Mouse (Mus musculus): ENCODE results near the gene Nipsnap3b.

The Nipsnap3b gene

GRCm38 (mm10) chr4:53011732-53012361 lies at the start of gene Nipsnap3b:
TSS of gene Nipsnap3b (plus strand) at chr4:53011880.
- DNase-seq = peak; percentile 86 to 89

GRCm38 (mm10) chr4:52964247-52964646 lies 47.4 kb upstream of the Nipsnap3b start, which contains the start of gene Olfr270:
TSS of gene Olfr270 (plus strand) at chr4:52964547.
- DNase-seq = no peak

GRCm38 (mm10) chr4:52985216-52985615 lies 26.5 kb upstream of the Nipsnap3b start:
- no peak for DNase-seq

GRCm38 (mm10) chr4:52986266-52986665 lies 25.4 kb upstream of the Nipsnap3b start:
- no peak for DNase-seq

- DNase-seq = no peak
Measured at GRCm38 (mm10) chr4:52989248-52989647, 22.4 kb upstream of the Nipsnap3b start, which contains the start of gene Nipsnap3a. TSS of gene Nipsnap3a (plus strand) at chr4:52989272.

DNA sequence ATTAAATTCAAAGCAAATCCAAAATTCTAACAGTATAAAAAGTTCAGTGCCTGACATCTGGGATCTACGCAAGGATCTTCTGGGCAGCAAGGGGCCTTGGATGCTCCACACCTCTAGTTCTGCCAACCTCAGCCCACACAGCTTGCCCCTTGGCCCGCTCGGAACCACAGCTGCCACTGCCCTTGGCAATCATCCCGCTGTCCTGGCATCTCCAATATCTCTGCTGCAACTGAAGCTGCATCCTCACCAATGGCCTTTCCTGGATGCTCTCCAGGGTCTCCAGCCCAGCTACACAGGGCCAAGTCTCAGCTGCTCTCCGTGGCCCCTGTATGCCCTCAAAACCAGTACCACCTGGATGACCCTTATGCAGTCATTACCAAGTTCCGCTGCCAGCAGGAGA lies 12.2 kb upstream of the Nipsnap3b start:
- DNase-seq = no peak

- DNase-seq = no peak
Measured at GRCm38 (mm10) chr4:53000154-53000553, 11.5 kb upstream of the Nipsnap3b start.

DNA sequence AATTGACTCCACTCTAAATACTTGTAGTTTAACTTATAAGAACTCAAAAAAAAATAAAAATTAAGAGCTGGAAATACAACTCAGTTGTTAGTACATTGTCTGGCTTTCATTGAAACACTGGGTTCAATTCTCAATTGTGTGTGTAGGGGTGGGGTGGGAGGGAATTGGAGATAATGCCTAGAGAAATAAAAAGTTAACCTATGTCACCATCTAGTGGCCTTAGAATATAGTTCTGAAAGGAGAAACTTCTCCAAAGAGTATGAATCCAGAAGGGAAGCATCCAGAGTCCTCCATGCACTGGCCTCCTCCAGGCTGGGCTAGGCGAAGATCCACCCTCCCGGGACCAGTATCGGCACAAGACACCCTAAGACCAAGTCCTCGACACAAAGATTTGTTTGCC lies 2.5 kb upstream of the Nipsnap3b start:
- DNase-seq = no peak

DNA sequence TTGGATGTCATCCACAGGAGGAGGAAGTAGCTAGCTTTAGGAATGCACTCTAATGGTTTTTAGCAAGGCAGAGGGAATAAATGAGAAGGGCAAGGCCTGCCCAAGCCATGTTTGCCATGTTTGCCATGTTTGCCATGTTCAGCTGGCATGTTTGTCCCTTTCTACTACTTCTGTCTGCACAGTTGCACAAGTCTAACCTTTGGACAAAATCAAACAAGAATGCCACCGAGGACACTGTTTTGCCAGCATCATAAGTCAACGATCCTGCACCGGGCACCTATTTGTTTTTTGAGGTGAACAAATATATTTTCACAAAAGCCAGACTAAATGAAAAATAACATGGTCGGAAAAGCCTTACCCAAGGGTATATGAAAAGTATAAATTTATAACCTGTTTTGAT lies 1.8 kb upstream of the Nipsnap3b start:
- DNase-seq = no peak

DNA sequence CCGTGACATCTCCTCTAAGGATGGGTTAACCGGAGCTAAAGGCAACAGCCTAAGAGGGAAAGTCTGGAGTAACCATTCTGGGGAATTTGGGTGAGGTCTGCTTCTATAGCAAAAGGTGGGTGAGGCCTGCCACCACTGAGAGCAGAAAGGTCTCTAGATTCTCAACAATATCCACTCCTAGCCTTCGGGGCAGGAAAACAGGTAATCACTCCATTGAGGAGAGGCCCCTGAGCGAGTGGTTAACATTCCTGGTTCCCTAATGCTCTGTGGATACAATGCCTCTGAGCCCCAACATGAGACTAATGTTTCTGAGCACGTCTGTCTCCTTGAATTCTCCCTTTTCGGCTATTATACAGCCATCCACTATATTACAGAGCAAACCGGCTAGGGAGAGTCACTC lies 2.7 kb downstream of the Nipsnap3b start:
- no peak for DNase-seq

GRCm38 (mm10) chr4:53015024-53015423 lies 3.3 kb downstream of the Nipsnap3b start:
- DNase-seq = no peak

GRCm38 (mm10) chr4:53018392-53018791 lies 6.7 kb downstream of the Nipsnap3b start:
- DNase-seq = no peak

DNA sequence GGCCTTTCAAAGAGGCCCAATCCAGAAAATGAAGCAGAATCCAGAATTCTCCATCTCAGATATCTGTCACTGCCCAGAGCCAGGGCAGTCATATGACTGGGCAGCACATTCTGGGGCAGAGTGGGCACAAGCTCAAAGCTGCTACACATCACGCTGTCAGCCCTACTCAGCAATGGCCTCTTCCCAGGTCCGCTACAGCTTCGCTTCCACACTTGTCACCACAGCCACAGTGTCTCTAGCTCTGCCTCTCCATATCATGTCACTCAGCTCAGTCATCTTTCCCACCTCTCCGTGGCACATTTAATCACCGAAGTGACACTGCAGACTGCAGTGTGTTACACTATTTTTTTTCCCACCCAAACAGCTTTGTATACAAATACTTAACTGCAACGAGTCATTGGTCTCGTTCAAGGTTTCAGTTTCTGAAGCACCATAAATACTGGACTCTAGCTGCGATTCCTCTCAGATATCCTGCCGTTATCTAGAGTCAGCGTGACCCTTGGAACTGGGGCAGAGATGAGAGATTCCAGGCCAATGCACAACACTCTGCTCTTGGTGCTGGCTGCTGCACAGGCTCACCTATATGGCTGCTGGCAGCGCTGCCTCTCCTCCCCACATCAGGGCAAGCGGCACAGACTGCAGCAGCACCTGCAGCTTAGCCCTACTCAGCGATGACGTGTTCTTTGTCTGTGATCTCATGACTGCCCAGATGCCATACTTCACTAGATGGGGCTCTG lies 11.7 kb downstream of the Nipsnap3b start:
- no peak for DNase-seq

DNA sequence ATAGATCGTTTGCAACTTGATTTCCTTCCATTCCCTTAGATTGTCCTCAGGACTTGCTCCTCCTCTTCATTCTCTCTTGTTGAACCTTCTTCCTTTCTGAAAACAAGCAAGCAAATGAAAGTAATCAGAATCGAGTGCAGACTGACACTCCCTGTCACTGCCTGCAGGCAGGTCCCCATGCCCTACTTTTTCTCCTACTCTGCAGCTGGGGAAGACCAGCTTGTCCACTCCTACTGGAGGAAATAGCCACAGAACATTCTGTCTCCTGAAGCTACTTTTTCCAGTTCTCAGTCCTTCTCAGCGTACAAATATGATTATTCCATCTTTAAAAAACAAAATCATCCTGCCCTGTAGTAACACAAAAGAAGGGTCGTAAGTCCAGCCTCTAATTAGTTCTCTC lies 12.7 kb downstream of the Nipsnap3b start:
- DNase-seq = no peak

GRCm38 (mm10) chr4:53027811-53028210 lies 16.1 kb downstream of the Nipsnap3b start:
- DNase-seq = no peak

- no peak for DNase-seq
Measured at GRCm38 (mm10) chr4:53030326-53030948, 18.8 kb downstream of the Nipsnap3b start.

DNA sequence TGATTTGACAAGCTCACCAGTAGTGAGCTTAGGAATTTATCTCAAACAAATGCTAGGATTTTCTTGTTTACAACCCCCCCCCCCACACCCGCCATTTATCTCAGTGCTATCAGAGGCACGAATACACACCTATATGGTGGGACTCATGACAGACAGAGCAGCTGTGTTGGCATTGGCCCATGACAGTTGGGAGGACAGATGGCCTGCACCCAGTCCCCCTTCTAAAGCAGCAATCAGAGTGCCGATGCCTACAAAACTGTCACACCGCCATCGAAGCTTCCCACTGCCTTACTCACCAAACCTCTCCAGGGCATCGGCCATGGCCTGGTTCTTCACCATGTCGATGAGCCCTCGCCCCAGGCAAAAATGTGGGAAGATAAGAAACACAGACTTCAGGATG lies 32.1 kb downstream of the Nipsnap3b start:
- DNase-seq = no peak

- DNase-seq = no peak
Measured at GRCm38 (mm10) chr4:53045807-53046206, 34.1 kb downstream of the Nipsnap3b start.

DNA sequence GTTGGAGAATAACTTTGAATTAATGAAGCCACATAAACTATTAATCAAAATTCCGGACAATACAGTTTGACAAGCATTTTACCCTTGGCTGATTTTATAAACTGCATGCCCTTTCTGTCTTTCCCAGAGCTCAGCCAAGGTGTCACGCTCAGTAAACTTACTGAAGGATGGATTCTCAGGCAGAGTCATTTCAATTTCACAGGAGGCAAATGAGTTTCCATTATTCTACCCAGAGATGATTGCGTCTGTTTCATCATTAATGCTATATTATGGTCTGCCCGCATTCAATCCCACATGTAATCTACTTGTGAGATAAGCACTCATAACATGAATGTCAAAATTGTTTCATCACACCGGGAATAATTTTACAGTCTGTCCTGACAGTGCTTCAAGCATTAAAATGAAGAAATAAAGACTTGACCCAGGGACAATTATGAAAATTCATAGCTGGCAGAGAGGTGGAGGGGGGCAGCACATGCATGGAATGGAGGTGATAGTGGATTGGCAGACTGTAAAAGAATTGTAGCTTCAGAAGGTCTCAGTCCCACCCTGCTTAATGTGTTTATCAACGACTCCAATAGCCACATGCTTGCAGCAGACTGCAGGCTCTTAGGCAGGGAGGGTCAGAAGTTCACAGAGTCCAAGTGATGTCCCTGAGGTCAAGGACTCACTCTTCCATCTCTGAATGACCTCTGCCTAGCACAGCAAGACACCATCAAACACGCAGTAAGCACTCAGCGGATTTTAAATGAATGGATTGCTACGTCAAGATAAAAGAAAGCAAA lies 34.8 kb downstream of the Nipsnap3b start:
- no peak for DNase-seq

- DNase-seq = no peak
Measured at GRCm38 (mm10) chr4:53062301-53063008, 50.8 kb downstream of the Nipsnap3b start.

Measured in thymus, adult 18-20 months (tissue).